Mouse (Mus musculus) spleen, postnatal 4 days (tissue): ENCODE results near the gene Inpp5f.
"Not testable (repeated sequence)": the region's sequence is repeated elsewhere in the genome, so short reads cannot be mapped to it uniquely, and the experiment has no call there.

Source experiments
- DNase-seq, 2 experiments: peaks; one replicate each; pipeline ENCODE4 v3.0.0; 2022; ENCODE audit warnings: low spot score in 2 of 2

Inpp5f gene

DNA sequence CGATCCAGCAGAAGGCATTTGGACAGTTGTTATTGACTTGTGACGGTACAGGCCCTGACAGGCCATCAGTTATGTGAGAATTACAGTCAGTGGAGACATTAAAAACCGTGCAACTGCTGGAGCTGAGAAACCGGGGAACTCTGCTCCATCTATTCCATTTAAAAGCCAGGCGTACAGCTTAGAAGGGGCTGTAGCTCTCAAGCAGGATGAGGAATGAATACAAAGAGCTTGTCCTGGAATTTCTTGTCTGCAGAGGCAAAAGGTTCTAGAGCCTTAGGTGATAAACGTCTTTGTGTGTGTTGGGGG is 18.2 kb upstream of the Inpp5f start:
- DNase-seq, result no peak

DNA sequence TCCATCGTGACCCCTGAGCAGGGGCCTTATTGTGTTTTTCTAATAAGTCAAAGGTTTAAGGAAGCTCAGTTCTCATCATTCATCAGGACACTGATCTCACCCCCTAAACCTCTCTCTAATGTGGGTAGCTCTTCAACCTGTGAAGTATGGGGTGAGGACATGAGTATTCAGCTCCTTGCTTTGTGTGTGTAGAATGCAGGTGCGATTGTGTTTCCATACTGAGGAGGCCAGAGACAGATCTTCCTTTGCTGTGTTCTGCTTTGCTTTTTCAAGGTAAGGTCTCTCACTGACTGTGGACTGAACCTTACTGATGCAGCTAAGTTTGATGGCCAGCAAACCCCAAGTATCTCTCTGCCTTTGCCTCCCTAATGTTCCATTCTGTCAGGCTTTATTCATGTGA is 14.9 kb upstream of the Inpp5f start:
- DNase-seq, result no peak

DNA sequence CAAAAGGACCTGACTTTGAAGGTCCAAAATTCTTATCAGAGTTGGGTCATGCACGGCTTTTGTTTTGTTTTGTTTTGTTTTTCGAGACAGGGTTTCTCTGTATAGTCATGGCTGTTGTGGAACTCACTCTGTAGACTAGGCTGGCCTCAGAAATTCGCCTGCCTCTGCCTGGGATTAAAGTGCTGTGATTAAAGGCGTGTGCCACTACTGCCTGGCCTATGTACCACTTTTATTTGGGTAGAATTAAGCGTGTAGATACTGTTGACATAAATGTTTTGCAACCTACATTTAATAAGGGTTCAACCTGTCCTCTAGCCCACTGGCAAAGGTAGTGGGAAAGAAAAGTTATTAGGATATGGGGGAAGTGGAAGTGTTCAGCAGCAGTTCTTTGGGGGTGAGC is 12.1 kb upstream of the Inpp5f start:
- no peak for DNase-seq

DNA sequence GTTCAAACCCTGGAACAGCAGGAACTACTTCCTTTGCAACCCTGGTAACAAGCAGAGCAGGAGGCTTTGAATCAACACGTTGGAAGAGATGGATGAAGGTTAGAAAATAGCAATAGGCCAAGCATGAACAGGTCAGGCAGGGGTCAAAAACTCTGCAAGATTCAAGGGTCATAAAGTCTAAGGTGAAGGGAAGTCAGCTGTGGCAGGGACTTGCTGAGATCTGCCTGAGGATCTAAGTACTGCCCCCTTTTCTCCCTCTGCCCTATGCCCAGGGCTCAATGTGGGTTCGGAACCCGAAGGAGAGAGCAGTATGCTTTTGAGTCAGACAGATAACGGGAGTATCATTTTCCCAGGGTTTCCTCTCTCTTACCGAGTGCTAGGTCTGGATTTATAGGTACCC is 9.3 kb upstream of the Inpp5f start:
- no peak for DNase-seq

DNA sequence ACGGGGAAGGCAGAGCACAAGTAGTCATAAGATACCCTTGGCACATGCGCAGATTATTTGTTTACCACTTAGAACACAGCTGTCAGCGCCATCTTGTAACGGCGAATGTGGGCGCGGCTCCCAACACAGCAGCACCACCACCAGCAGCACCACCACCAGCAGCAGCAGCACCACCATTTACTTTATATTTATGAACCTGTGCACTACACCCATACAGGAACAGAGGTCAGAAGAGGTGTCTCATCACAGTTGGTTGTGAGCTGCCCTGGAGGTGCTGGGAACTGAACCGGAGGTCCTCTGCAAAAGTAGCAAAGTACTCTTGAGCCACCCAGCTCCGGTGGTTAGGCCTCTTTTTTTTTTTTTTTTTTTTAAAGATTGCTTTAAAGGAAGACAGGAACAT is 1.2 kb upstream of the Inpp5f start:
- DNase-seq, result not testable (repeated sequence)

DNA sequence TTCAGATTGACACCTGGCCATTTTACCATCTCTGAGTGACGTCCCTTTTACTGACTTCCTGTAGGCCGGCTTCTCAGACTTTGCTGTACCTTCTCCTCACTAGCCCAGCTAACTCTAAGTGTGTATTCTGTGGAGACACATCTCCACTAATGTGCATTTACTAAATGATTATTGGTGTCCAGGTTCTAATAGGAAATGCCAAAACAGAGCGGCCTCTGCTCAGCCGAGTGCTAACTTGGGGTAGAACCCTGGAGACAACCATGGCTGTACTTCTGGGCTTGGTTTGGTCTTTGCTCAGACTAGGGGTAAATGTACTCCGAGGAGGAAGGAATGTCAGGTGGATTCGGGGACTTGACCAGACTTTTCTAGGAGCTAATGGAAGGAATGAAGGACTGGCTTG is 638 bp upstream of the Inpp5f start:
- no peak for DNase-seq

DNA sequence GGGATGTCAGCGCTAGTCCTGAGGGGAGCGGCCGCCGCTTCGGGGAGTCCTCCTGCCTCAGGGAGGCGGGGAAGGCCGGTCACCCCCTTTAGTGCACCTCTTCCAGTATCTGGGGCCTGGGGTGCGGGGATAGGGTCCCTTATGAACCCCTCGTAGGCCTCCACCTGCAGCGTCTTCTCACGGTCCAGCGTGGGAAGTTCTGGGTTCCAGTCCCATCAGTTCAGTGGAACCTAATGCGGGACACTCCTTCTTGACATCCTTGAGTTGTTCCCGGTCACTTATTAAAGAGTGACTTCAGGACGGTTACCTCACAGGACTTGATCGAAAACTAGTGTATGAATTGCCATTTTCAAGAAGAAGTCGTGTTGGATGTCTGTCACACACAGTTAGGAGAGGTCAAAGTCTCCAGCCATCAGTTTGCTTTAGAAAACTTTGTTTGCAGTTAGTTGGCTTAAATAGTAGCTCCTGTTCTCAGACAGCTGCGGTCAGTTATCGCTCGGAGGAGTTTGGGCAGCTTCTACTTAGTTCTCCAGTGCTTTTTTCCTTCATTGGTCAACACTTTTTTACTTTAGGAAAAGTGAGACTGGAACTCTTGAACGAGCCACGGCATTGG is 777 bp downstream of the Inpp5f start:
- DNase-seq, result no peak

DNA sequence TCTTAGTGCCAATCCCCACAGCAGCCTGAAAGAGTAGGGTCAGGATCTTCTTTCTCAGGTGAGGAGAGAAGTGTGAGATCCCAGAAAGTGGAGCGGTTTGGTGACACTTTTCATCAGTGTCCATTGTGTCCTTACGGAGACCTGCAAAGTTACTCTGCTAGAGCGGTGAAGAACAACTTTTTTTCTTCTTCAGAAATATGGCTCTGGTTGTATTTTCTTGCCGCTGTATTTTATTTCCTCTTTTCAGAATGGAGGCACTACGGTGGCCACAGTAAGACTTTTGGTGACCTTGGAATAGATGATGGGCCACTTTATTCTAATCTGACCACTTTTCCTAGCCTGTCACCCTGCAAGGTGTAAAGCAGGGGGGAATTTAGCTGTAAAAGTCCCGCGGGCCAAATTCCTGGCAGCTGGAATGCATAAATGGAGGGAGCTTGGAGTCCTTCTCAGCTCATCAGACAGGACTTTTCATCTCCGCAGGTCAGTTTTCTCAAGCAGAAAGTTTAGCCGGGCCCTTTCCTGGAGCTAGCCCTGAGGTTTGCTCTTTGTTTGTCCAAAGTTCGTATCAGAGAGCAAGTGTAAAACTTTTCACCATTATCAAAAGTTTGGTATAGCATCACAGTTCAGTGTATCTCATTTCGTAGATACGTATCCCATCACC is 1.5 kb downstream of the Inpp5f start:
- DNase-seq, result no peak

DNA sequence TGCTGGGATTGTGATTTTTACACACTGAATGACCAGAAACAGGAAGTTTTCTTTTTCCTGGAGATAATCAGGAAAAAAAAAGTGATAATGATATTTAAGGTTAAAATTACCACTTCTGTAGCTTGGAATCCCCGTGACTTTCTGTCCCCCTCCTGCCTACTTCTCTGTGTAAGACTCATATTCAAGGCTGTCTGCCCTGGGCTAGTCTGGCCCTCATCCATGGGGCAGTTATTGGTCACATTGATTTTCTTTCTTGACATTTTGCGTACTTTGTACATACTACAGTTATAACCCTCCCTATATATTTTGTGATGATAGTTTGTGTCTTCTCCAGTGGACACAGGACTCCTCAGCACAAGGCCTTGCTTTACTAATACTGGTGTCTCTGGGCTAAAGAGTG is 2.5 kb downstream of the Inpp5f start:
- no peak for DNase-seq

DNA sequence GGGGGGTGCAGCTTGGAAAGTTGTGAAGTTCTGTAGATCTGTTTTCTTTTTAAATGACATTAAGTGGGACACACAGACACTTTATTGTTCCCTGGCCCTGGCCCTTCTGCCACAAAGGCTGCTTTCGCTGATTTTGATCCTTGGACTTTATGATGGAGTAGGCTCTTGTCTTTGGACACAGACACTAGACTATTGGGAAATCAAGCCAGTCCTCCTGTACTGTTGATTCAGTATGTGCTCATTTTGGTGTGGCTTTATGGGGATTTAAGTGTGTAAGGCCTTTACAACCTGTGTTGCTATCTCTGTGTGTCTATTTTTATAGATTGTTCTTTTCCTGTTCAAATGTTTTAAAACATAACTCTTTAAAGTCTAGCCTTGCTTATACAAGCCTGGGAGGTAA is 6.5 kb downstream of the Inpp5f start:
- no peak for DNase-seq

DNA sequence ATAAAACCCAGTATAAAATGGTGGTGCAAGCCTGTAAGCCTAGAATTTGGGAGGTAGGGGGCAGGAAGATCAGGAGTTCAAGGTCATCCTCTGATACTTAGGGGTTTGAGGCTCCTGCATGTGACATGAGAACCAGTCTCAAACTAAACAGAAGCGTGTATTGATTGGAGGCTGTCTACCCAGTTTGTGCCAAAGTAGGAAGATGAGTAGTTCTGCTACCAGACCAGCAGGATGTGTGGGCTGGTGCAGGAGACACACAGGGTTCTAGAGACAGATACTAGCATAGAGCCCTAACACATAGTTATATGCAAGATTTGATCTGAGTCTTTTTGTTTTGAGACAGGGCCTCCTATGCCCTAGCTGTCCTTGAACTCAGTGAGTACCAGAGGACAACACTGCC is 9.1 kb downstream of the Inpp5f start:
- no peak for DNase-seq

DNA sequence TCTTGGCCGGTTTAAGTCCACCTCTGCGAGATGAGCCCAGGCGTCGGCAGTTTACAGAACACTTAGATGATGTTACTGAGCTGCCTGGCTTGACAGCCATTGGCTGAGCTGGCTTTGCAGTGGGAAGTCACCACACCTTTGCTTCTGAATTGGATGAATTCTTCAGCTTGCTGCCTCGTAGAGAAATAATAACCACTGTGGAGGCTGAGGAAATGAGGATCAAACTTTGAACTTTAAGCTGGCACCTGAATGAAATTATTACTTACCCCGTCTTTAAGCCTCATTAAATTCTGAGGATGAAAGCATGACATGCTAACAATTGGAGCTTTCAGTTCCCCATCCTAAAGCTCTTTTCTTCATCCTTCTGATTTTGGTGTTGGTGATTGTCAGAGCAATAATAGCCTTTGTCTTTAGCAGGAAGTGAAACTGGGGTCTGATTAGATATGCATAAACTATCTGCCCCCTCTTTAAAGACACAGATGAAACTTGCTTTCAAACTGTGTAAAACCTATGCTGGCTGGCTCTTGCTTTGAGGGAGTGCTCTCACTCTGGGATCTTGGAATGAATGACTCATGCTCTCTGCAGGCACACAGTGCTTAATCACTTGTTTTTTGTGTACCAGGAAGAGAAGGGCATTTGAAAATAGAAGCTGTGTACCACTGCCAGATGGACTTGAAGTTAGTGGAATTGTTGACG is 11.3 kb downstream of the Inpp5f start:
- DNase-seq, result no peak

DNA sequence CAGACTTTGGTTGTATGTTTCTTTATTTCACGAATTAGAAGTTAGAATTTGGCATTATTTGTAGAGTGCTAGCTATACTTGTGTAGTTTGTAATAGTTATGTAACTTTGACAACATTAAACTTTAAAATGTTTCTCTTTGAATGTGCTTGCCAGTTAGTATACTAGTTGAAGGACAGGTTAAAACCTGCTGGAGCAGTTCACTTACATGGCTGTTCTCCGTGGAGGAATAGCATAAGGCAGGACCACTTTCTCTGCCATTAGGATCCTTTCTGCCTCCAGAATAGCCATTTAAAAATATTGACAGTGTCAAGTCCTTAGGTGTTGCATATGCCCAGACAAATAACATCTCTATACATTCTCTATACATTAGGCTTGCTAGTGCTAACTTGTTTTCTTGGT is 11.9 kb downstream of the Inpp5f start:
- DNase-seq, result no peak

DNA sequence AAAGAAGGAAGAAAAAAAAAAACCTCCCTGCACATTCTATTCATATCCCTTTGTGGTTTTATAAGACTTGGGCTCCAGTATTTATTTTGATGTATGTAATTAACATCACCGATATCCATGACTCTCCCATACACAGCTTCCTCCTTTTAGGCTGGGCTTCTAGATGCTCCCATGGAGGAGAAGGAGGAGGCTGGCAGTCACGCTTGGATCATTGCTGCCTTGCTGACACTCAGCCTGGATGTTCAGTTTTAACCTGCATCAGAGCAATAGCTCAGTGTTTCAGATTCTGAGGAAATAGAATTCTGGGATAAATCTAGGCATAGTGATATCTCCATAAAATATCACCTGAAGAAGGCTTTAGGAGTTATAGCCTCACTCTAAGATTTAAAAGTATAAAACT is 14.3 kb downstream of the Inpp5f start:
- no peak for DNase-seq

DNA sequence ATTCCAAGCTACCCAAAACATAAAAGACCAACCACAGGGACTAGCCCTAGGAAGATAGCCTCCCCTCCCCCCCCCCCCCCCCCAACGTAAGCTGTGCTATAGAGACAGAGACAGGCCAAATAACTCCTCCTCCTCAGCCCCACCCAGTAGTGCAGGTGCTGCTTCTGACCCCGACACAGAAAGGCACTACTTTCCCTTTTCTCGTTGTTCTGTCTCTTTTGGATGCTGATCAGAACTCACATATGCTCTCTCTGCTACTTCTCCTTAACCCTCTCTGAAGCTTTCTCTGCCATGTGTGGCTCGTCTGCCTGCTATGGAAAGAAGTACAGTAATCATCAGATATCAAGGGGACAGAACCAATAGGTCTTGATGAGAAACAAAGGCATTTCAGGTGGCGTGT is 15.5 kb downstream of the Inpp5f start:
- no peak for DNase-seq

DNA sequence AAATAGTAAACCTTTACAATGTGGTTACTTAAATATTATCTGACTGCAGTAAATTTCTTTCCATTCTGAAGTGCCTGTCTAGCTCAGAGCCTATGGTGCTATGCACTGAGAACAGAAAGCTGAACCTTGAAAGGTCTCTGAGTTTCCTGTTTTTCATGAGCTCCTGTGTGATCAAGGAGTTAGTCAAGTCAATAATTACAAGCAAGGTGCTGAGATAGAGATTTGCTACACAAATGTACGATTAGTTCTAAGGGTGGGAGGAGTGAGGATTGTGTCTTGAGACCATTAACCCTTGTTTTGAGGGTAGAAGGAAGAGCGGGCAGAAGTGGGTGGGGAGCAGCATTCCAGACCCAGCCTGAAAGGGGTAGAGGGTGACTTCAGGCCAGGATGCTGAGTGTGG is 16.1 kb downstream of the Inpp5f start:
- DNase-seq, result no peak

DNA sequence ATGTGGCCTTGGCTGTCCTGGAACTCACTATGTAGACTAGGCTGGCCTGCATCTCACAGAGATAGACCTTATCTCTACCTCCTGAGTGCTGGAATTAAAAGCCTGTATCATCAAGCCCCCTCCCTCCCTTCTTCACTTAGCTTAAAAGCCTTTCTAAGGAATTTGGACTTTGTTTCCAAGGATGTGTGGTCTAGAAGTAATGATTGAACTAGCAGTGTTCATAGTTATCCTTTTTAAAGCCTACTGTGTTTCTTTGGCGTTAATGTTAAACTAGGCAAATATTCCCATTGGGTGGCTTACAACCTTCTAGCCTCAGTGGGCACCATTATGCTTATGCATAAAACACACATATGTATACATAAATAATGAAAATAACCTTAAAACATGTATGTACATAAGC is 16.6 kb downstream of the Inpp5f start:
- no peak for DNase-seq

DNA sequence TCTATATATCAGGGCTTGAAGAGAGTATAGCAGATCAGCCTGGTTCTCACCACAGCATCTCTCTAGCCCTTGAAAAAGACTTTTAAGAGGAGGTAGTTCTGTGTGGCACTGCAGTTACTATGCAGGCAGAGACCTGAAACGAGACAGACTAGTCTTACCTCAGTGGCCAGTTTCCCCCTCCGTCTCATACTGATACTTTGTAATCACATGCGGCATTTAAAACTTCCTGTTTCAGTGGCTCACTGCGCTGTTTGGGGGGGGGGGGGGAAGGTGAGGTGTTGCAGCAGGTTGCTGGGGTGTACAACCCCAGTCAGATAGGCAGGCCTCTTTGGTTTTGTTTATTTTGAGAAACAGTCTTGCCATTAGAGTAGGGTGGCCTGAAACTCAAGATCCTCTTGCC is 22.0 kb downstream of the Inpp5f start:
- DNase-seq, result peak in 1 of 2 experiments; percentile 27

DNA sequence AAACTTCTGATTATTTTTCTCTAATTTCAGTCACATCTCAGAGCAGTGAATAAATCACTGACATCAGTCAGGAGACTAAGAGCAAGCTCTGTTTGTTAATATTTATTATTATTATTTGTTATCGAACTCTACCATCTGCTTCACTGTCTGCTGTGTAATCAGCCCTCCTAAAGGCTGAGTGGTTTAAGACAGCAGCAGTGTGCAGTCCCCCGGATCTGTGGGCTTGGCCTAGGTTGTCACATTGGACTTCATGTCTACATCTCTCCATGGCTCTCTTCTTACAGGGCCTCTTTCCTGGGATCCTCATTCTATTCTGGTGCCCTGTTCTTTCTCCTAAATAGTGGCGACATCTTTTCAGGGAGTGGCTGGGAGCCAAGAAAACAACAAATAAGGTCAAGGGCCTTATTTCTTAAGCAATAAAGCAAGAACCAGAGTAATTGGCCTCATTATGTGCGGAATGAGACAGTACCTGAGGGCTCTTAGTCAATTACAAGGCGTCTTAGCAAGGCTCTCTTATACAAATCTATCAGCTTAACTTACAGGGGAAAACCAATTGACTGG is 28.9 kb downstream of the Inpp5f start:
- DNase-seq, result no peak

DNA sequence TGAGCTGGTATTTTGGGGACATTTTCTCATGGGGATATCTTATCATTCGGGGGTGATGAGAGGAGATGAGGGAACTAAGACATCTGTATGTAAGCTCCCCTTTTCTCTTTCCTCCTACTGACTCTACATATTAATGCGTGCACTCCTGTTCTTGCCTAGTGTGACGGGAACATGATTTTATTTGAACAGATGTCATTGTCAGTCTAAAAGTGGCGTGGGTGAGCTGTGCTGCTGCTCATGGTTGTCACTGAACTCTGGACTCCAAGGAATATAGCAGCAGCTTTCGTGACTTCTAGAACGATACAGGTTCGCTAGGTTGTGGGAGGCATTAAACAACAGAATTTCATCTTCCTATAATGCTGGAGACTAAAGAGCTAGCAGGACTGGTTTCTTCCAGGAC is 30.4 kb downstream of the Inpp5f start:
- DNase-seq, result no peak

DNA sequence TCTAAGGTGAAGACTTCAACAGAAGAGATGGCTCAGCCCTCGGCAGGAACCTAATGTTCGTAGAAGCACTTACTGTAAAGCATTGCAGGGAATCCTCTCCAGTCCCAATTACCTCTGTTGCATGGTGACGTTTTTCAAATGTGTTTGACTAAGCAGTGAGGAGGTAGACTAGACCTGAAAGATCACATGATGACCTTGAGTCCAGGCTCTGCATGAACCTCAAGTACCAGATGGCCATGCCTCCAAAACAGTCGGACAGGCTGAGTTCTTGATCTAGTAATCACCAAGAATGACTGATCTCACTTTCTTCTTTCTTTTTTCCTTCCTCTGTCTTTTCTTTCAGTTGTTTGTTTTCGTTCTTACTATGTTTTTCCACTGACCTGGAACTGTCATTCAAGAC is 31.3 kb downstream of the Inpp5f start:
- no peak for DNase-seq

DNA sequence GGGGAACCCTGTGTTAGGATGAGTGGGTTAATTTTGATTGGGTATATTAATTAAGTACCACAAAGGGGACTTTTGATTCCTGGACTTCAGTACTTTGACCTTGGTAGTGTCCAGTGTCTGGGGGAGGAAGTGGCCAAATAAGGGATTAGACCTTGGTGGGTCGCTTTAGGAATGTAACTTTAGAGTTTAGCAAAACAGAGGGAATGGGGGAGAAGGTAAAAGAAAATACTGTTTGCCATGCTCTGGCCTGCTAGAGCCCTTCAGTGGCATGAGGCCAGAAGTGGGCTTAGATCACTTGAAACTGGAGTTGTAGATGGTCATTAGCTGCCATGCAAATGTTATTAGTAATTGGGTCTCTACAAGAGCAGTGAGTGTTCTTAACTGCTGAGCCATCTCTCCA is 45.8 kb downstream of the Inpp5f start:
- no peak for DNase-seq

DNA sequence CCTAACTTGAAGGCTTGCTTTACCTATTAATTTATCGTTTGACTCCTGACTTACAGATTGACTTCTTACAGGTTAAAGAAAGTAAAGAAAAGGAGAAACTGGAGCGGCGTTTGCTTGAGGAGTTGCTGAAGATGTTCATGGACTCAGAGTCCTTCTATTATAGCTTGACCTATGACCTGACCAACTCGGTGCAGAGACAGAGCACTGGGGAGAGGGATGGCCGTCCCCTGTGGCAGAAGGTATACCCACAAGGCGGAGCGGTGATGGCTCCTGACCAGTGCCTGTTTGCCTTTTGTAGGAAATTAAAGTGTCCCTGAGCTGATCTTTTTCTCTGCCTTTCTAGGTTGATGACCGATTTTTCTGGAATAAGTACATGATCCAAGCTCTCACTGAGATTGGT is 52.8 kb downstream of the Inpp5f start:
- DNase-seq, result peak in 1 of 2 experiments; percentile 8
